Mouse (Mus musculus): Measurements from ENCODE around the gene Vmn1r18.

- TF ChIP-seq POLR2A (IDR thresholded peaks at IDR 0.05; ENCODE audit: borderline replicate concordance, extremely low read depth, low read depth, low read length) (no peak), CTCF (IDR thresholded peaks at IDR 0.05; ENCODE audit: insufficient read depth, low read length) (no peak)
Measured at GRCm38 (mm10) chr6:57395683-57396082, at the start of gene Vmn1r18.

All from lung, adult 2 months (tissue).